Mouse (Mus musculus) mouse embryonic stem cell (cell line): Measurements from ENCODE around the gene Ercc6.

Experiments used
- in situ Hi-C, 2 experiments: fragments of 300-500 bp; cut with MboI; formaldehyde crosslinking; loops; 1 replicate in 1 of 2; 3 replicates in 1 of 2; pipeline ENCODE4 v1.14.3; 2019 to 2020; ENCODE audit warnings: low sequenced_read_pairs in 2 of 2, low pct_unique_long_range_greater_than_20kb in 1 of 2, mixed read lengths in 1 of 2; ENCODE audit not compliant: unreplicated experiment in 1 of 2

Ercc6 gene

DNA sequence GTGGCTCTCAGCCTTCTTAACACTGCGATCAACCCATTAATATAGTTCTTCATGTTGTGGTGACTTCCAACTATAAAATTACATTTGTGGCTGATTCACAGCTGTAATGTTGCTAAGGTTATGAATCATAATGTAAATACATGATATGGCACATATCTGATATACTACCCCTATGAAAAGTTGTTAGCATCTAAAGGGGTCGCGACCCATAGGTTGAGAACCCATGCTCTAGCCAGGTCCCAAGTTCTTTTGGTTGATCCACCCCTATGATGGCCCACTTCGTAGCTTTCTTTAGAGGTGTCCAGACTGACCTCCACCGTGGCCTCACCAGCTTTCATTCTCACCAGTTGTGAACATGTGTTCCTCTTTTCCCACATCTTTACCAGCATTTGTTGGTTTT lies 103.9 kb downstream of the Ercc6 start:
- in situ Hi-C loops, result no loop called here

DNA sequence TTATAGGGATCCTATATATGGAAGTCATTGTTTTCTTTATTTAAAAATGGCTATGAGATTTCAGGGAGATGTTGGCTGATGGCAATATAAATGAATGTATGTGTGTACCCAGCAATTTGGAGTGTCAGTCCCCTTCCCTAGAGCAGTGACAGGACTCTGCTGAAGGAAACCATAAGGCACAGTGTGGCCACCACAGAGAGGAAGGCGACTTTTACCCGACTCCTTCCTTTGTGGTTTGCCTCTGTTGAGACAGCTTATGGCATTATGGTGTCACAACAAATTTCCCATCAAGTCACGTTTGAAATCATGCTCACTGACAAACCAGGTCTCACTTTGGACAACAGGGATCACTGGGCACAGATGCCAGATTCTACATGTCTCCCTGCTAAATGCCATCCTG lies 110.9 kb downstream of the Ercc6 start:
- in situ Hi-C loops, result no loop called here

DNA sequence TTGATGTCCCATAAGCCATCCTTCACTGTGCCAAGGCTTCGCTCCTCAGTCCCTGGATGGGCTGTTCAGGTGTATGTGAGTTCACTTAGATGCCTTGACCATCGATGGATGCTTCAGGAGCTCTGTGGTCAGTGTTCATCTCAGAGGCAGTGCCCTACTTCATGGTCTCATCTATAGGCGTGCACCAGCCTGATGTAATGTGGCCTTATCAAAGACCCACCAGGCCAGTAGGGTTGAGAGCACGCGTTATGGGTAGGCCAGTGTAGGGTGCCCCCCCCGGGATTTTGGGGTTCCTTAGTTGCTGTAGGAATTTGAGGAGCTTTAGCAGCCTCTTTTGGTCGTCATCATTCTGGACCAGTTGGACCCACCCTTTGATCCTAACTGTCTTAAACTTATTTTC lies 111.5 kb downstream of the Ercc6 start:
- in situ Hi-C loops, result no loop called here

DNA sequence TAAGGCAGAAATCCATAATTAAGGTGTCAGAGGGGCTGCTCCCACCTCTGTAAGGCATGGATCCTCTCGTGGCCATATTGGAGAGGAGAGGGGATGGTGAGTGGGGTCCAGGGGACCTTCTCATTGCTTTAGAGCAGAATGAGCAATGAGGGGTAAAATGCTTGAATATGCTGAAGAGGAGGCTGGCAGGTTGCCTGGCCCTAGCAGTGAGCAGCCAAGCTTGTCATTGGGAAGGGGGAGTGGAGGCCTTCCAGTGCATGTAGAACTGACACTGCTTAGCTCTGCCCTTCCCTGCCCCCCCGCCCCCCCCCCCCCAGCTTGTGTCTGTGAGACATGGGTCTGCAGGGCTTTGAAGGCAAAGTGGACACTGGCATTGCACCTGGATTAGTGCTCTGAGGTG lies 114.0 kb downstream of the Ercc6 start:
- in situ Hi-C loops, result no loop called here

DNA sequence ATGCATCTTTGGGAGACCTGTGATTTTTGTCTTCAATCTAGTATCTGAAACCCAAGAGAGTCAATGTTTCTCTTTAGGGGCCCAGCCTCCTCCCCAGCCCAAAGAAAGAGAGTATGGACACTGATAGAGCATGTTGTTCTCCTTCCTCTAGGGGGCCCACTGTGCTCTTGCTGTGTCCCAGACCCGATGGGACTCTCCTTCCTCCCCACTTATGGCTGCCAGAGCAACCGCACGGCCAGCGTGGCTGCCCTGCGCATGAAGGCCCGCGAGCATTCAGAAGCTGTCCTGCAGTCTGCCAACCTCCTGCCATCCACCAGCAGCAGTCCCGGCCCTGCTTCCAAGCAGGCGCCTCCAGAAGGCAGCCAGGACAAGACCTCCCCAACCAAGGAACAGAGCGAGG lies 115.3 kb downstream of the Ercc6 start:
- in situ Hi-C loops, result no loop called here
